Mouse (Mus musculus) thymus, adult 2 months (tissue): ENCODE data around the gene Irf6.

ENCODE experiments used
- CTCF ChIP-seq: fragments of 200-500 bp; IDR thresholded peaks from 2 replicates; pipeline ENCODE4 v1.5.1; 2012; ENCODE audit warnings: mild to moderate bottlenecking, control low read depth, low read length, moderate library complexity, borderline replicate concordance; ENCODE audit not compliant: control insufficient read depth, poor library complexity, insufficient read depth; ENCODE audit errors: extremely low read depth
- POLR2A ChIP-seq: fragments of 200-500 bp; IDR thresholded peaks from 2 replicates; pipeline ENCODE4 v1.6.1; 2012; ENCODE audit warnings: mild to moderate bottlenecking, low read length, control low read depth, moderate library complexity; ENCODE audit not compliant: control insufficient read depth, poor library complexity, insufficient read depth; ENCODE audit errors: extremely low read depth

DNA sequence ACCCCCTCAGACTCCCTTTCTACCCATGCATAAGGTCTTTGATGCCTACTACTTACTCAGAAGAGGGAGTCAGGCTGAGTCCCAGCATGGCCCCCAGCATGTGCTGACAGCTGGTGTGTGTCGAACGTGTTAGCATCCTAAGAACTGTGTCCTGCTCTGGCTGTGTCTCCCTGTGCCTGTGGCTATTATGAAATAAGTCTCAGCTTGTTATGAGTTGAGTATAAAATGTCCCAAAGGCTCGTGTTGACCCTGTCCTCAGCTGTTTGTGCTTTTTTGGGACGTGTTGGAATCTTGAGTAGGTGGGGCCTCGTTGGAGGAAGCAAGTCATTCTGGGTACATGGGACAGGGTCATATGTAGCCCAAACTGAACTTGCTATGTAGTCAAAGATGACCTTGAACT, 61.1 kb downstream of the Irf6 start:
- TF ChIP-seq CTCF, result no peak
- no peak for TF ChIP-seq POLR2A
